Mouse (Mus musculus) T-helper 17 cell (primary cell): ENCODE measurements around the gene Fcrlb.

ENCODE experiments used
- in situ Hi-C, 2 experiments: fragments of 300-600 bp; cut with MboI, MseI; formaldehyde crosslinking; loops; 1 replicate in 1 of 2; 2 replicates in 1 of 2; pipeline ENCODE4 v1.15.1; 2025; ENCODE audit warnings: high pct_unique_total_duplicates in 2 of 2

Gene Fcrlb

DNA sequence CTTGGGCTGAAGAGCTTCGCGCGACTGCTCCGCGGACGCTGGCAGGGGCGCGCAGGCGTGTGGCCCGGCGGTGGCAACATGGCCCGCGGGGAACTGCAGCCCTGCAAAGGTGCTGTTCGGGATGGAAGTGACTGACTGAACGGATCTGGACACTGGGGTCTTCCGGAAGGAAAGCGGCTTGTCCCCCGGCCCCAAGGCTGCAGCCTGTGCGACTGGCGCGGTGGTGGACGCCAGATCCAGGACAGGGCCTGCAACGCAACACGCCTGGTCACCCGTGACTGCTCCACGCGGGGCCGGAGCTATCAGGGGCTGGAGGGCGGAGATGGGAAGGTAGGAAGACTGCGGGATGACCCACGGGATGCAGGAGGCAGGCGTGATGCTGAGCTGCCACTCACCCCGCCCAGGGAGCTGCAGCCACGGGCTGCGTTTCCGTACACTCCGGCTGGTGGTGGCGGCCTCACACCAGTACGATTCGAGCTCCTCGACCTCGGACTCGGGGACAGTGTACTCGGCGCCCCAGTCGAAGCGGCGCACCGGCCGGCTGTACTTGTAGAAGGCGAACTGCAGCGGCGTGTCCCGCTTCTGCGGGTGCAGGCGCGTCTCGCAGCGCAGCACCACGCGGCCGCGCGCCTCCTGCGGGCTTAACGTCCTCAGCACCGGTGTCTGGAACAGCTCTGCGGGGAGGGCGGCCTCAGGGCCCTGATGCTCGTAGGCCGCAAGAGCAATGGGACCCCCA is 5.1 kb downstream of the Fcrlb start:
- in situ Hi-C loops: no loop called here

DNA sequence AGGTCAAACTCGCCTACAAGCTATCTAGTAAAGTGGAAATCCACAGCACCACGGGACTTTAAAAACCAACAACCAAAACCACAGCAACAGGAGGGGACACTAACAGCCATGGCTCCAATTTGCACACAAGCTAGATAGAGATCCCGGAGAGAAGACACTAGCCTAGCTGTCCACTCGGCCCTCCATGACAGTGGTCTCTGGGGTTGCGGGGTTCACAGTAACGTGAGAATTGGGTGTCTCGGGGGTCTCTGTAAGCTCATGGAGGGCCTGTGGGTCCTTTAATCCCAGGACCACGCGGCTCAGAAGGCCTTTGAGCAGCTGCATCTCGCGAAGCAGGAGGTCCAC is 5.7 kb downstream of the Fcrlb start:
- in situ Hi-C loops: no loop called here

DNA sequence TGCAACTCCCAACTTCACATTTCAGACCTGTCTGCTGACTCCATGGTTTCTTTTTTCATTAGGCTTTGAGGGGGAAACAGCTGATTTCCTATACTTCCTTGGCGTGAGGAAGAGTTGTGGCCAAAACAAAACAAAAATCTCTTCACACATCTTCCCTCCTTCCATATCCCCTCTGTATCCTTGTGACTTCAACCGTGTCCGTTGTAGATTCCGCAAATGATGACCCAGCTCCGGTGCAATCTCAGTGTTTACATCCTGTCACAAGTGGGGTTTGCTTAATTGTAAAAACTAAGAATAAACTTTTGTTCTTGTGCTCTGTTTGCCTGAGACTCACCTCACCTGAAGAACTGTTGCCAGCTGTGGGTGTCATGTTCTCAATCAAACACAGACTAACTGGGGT is 9.3 kb downstream of the Fcrlb start:
- in situ Hi-C loops: loop anchor here (5.0 kb wide), 2 partner anchors 94 to 174 kb away; no protein-coding TSS in a partner anchor

DNA sequence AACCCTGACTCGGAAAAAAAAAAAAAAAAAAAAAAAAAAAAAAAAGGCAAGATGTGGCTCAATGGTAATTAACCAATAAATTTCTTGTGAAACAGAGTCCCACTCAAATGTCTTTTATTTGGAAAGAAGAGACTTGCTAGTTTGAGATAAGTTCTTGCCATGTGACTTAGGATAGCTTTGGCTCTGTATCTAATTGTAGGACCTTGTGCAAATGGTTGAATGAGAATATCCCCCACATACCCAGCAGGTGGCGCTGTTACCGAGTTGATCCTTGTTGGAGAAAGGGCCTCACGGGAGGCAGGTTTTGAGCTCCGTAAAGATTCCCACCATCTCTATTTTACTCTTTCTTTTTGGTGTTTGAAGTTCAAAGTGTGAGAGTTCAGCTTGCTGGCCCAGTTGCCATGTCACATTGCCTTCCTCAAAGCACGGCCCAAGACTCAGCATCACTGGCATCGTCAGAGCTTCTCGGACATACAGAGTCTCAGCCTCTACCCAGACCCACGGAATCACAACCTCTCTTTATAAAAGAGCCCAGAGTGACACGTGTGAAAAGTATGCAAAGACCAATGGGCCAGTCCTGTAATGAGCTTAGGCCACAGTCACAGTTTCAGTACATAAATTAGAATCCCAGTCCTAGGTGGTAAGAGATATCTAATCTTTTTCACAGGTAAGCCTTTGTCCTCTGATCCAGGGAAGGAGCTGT is 11.1 kb downstream of the Fcrlb start:
- in situ Hi-C loops: loop anchor here (5.0 kb wide), 2 partner anchors 96 to 176 kb away; no protein-coding TSS in a partner anchor

DNA sequence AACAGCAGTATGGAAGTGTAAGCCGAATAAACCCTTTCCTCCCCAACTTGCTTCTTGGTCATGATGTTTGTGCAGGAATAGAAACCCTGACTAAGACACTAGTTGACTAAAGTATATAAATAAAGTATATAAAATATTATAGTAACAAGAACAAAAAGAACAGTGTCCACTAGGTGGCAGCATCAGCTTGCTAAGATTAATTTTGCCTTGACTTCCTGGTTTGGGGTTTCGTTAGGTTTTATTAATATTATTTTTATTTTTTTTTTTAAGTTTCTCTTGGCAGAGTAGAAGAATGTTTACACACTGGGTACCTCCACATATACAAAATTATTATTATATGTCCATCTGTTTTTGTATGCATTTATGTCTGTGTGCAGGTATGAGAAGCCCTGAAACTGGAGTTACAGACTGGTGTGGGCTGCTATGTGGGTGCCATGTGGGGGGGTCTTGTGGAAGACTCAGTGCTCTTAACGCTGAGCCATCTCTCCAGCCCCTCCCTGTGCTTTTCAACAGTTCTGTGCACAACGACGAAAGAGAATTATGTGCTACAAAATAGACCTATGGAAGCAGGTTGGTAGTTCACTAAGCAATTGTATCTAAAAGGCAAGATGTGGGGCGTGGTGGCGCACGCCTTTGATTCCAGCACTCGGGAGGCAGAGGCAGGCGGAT is 11.8 kb downstream of the Fcrlb start:
- in situ Hi-C loops: loop anchor here (5.0 kb wide), 2 partner anchors 96 to 176 kb away; no protein-coding TSS in a partner anchor

DNA sequence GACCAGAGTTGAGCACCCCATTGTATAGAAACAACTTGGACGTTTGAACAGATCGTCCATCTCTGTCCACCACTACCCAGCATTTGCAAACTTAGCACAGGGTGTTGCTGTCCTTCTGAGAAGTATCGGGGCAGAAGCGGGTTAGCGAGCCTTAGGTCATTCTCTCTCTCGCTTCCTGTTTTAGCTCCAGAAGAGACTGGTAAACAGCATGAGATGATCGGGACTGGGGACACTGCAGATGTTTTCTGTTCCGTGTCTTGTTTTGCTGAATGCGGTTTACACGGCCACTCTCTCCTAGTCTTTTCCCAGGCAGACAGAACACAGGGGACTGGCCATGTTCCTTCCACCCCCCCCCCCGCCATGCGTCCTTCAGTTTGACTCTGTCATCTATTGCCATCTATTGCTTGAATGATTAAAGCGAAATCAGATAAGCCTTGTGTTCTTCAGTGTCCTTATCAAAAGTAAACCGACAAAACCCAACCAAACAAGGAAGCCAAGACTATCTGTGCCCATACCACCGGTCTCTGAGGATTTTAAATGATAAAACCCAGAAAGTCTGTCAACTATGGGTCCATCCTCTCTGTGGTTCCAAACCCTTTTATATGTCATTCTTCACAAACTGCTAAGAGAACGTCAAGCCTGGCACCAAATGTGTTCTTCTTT is 14.2 kb downstream of the Fcrlb start:
- in situ Hi-C loops: loop anchor here (5.0 to 25.0 kb wide), 2 partner anchors 94 to 364 kb away; partner anchors contain the start of genes Adamts4 (in 1 of the 2), B4galt3 (in 1 of the 2) and Ndufs2 (in 1 of the 2)

DNA sequence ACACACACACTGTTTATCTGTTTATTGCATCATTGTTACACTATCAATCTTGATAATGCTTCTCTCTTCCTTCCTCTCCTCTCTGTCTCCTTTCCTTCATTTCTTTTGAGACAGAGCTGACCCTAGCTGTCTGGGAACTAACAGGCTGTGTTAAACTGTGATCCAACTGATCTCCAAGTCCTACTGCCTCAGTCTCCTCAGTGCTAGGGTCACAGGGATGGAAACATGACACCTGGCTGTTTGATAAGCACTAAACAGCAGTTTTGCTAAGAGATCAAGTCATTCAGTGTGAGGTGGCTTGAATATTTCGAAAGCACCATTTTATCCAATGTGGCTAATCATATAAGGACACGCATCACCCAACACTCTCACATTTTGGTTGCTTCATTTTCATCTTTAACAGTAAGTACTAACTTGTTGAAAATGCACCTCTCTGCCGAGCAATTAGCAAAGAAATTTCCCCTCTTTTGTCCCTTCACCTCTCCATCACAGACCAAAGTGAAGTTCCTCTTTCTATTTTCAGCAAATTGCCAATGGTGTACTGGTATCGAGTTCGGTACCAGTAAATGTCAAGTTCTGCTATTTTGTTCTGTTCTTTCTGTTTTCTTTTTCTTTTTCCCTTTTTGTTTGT is 16.0 kb downstream of the Fcrlb start:
- in situ Hi-C loops: loop anchor here (5.0 to 25.0 kb wide), 2 partner anchors 96 to 366 kb away; partner anchors contain the start of genes Adamts4 (in 1 of the 2), B4galt3 (in 1 of the 2) and Ndufs2 (in 1 of the 2)

DNA sequence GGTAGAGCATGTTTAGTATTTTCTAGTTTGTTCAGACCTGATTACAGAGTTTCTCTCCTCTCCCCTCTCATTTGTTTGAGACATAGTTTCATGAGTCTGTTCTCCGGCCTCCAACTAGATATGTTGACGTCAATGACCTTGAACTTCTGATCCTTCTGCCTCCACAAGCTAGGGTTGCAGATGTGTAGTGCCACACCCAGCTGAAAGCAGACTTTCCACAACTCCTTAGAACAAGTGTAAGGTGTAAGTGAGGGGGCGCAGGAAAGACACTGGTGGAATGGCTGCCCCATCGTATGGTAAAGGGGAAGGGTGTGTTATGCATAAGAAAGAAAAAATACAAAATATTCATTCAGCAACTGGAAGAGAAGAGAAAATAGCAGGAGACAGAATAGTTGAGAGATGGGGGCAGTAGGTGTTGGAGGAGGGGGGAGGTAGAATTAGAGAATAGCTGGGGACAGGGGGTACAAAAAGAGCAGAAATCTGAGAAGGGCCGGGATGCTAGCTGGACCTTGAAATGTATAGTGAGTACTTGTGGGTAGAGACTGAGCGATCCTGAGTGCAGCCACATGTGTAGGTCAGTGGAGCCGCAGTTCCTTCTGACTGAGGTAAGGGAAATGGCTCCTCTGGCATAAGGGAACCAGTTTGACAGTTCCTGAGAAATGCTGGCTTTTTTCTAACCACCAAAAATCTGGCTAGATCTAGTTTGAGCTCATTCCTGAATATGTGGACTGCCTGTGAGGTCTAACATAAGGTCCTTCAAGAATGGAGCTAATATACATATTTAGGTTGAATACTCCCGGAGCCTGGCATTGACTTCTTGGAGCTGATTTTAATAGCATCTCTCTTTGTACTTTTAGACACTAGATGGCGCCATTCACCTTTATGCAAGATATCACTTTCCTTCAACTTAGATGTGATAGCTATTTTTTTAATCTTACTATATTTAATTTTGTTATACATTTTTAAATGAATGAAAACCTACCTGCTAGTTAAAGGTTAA is 17.8 kb downstream of the Fcrlb start:
- in situ Hi-C loops: loop anchor here (5.0 to 25.0 kb wide), 2 partner anchors 97 to 367 kb away; partner anchors contain the start of genes Adamts4 (in 1 of the 2), B4galt3 (in 1 of the 2) and Ndufs2 (in 1 of the 2)

DNA sequence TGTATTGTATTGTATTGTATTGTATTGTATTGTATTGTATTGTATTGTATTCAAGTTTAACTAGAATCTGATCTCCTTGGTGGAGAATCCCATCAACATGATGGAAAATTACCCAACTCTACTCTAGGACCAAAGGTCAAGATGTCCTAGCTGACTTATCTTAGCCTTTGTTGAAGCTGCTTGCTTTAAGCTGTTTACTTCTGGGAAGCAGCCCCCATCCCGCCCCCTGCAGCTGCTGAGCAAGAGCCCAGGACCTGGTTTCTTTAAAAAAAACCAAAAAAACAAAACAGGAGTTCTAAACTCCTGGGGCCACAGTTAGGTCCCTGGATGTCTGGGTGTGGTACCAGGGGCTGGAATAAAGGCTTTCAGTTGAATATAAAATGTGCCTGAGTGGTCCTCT is 20.5 kb downstream of the Fcrlb start:
- in situ Hi-C loops: loop anchor here in 1 of 2 experiments (25.0 kb wide), 1 partner anchor 370 kb away; the partner anchor contains the start of genes Adamts4, B4galt3 and Ndufs2

DNA sequence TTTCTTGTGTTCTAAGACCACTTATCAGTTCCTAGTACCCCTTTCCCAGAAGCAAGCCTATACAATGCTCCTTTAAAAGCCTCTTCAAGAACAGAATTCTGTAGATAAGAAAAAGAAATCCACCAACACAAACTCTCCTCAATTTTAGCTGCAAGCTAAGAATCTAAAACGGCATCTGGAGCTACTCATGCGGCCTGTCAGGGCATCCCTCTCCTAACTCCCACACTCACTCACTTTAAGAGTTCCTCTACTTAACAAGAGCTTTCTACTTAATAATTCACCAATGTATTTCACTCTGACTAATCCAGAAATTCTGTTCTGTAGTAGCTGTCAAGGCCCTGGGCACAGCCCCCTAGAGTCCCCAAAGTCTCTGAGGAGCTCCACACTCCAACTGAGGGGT is 21.1 kb downstream of the Fcrlb start:
- in situ Hi-C loops: loop anchor here in 1 of 2 experiments (25.0 kb wide), 1 partner anchor 371 kb away; the partner anchor contains the start of genes Adamts4, B4galt3 and Ndufs2

DNA sequence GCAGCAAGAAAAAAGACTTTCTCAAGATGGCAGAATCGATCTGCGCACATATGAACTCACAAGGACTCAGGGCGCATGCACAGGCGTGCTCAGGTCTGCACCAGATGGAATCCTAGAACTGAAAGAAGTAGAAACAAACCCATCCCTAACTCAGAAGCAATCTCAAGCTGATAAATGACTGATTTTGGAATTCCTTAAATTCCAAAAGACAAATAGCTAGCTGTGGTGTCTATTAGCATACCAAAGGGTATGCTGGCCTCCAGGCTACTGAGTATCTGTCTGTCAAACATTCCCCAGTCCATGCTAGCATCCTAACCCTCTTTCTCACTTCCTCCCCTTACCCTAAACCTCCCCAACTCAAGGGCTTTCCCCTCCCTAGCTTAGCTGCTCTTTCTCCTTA is 23.4 kb downstream of the Fcrlb start:
- in situ Hi-C loops: loop anchor here in 1 of 2 experiments (25.0 kb wide), 1 partner anchor 373 kb away; the partner anchor contains the start of genes Adamts4, B4galt3 and Ndufs2

DNA sequence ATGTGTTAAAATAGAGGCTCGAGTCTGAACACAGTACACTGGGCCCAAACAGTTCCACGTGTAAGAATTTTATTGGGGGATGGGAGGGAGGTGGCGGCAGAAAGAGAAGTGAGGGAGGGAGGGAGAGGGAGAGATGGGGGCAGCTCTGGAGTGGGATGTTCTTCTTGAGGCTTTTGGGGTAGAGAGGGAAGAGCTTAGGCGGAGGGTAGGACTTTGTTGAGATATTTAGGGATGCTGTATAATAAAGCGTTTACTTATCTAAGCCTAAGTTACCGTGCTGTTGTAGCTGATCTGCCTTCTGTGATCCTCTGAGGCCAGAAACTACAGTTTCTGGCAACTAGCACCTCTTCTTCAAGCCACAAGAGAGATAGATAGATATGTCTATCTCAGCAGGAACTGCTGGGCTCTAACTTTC is 26.7 kb downstream of the Fcrlb start:
- in situ Hi-C loops: loop anchor here in 1 of 2 experiments (25.0 kb wide), 1 partner anchor 376 kb away; the partner anchor contains the start of genes Adamts4, B4galt3 and Ndufs2

DNA sequence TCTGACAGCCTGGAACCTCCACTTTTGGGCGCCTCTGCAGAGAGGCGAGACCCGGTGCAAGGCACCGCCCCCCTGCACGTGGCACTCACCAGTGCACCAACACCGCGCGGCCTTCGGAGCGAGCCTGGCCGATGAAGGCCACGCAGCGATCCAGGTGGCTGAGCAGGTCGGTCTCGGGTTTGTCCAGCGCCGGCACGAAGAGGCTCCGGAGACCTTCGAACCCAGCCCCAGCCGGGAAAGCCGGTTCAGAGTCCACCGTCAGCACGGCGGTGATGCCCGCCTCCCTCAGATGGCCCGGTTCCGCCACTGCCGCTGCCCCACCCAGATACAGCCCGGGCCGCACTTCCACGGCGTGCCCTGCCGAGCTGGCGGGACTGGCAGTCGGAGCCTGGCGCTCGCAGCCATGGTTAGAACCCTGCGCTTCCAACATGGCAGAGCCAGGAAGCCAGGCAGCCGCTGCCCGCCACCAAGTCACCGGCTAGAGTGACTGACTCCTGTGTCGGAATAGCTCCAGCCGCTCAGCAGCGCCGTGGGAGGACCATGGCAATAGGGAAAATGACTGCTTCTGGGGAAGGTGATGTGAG is 27.7 kb downstream of the Fcrlb start, which contains the start of the genes Gm26620 and Dusp12:
Gene Gm26620, plus strand, starts transcription at position 88 of the 584 bp plus-strand sequence.
Gene Dusp12, minus strand, starts transcription at position 563 of the 584 bp plus-strand sequence.
- in situ Hi-C loops: loop anchor here in 1 of 2 experiments (25.0 kb wide), 1 partner anchor 377 kb away; the partner anchor contains the start of genes Adamts4, B4galt3 and Ndufs2

DNA sequence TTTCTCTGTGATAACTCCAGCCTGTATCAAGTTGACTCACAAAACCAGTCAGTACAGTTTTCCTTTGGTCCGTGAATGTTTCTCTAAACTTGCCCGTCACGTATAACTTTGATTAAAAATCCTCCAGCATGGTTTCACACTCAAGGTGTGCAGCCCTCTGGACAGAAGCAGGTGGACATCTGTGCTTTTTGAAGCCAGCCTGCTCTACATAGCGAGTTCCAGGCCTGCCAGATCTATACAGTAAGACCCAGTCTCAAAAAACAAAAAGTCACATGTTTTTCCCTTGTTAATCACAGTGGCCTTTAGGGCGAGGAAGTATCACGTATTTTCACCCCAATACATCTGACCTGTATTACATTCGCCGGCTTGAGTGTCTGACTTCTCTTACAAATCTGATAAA is 28.4 kb downstream of the Fcrlb start:
- in situ Hi-C loops: loop anchor here in 1 of 2 experiments (25.0 kb wide), 1 partner anchor 378 kb away; the partner anchor contains the start of genes Adamts4, B4galt3 and Ndufs2

DNA sequence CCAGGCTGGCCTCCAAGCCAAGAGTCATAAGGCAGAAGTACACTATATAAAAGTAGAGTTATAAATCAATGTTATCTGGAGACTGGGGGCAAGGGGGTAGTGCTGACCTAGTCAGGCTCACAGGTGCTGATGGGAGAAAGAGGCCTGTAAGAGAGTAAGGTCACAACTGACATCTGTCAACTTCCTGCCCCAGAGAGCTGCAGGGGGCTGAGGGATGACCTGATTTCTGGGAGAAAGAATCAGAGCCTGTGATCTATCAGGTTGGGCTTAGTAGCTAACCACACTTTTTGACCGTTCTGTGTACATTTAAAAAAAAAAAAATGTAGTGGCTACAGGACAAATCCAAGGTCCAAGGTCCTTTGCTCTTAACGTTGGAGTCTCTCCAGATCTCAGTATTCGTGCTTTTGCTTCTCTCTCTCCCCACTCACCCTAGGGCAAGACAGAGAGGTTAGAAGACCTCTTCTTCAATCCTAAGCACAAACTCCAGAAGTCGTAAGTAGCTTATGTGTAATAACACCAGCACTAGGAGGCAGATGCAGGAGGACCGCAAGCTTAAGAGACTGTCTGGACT is 29.7 kb downstream of the Fcrlb start:
- in situ Hi-C loops: loop anchor here in 1 of 2 experiments (25.0 kb wide), 1 partner anchor 379 kb away; the partner anchor contains the start of genes Adamts4, B4galt3 and Ndufs2

DNA sequence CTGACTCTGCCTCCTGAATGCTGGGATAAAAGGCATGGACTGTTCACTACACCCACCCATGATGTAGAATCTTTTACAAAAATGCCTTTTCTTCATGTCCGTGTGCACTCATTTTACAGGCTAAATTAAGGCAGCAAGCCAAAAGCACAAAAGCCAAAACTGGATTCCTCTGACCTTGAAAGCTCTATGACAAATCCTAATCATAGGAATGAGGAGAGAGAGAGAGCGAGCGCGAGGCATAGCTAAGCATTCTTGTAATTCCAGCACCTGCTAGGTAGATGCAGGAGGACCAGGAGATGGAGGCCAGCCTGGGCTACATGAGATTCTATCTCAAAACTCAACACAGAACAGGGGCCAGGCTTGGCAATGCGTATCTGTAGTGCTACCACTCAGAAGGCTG is 35.8 kb downstream of the Fcrlb start:
- in situ Hi-C loops: loop anchor here in 1 of 2 experiments (25.0 kb wide), 1 partner anchor 385 kb away; the partner anchor contains the start of genes Adamts4, B4galt3 and Ndufs2

DNA sequence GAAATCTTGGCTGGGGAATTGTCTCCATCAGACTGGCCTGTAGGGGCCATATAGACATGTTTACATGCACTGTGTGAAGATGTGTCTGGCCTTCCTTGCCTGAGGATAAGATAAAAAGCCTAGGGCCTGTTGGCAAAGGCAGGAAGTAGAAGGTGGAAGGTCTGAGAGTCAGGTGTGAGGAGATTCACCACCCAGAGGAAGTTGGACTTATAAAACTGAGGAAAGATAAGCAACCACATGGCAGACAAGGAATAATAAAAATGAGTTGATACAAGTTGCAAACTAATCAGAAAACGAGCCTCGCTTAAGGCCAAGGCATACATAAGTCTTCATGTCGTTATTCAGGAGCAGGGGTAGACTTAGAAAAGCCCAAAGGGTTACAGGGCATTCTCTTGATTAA is 37.1 kb downstream of the Fcrlb start:
- in situ Hi-C loops: loop anchor here in 1 of 2 experiments (25.0 kb wide), 1 partner anchor 387 kb away; the partner anchor contains the start of genes Adamts4, B4galt3 and Ndufs2
